Mouse (Mus musculus): ENCODE measurements at regions not wholly inside any gene's neighbourhood (a gene's known extent, or its start where the extent isn't known, plus 50 kb on each side); places are given as distances from the start of the nearest gene placed in this dataset.

DNA sequence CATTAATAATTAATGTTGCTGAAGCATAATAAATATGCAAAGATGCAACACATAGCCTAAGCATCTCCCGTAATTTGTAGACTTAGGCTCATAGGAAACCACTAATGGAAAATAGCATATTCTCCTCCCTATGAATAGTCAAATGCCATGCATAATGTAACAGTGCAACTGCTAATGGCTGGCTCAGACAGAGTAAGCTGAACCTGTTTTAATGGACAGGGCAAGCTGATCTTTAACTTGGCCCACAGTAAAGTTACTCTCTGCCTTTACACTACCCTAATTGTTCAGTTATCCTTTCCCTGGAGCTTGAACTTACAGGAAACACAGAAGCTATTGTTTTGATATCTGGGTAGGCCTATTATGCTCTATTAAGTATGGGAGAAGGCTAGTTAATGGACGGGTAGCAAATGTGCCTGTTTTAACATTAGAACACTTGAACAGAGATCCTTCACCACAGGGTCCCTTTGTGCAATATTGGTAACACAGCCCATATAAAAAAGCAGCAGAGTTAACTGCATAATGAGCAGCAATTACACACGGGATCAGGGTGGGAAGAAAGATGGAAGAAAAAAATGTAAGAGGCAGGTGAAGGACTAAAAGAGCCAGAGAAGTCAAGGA is 585.2 kb downstream of the Slc16a7 start:
- no peak for ATAC-seq (ENCODE audit: low FRiP score)
- 76% methylated on average over 3 of the region's 3 CpGs for WGBS
- H3K4me1 ChIP-seq (ENCODE audit: control insufficient read depth, insufficient read depth, low read length) = no peaks in the 10 kb centered on the region
- DNase-seq (ENCODE audit: low spot score, missing footprints) = no peak
- no peak overlapping the region for H3K27ac ChIP-seq (ENCODE audit: low read depth, low read length)
- H3K4me2 ChIP-seq = no peak overlapping the region
- H3K9ac ChIP-seq (ENCODE audit: low read length) = no peak overlapping the region
- H3K4me3 ChIP-seq (ENCODE audit: low read depth, low read length) = no peak overlapping the region
- no peaks in the 10 kb centered on the region for H3K9me3 ChIP-seq (ENCODE audit: control insufficient read depth, low read length)
- H3K36me3 ChIP-seq (ENCODE audit: control insufficient read depth, insufficient read depth, low read length) = no peaks in the 10 kb centered on the region
- no peaks in the 10 kb centered on the region for H3K27me3 ChIP-seq (ENCODE audit: control insufficient read depth, insufficient read depth, low read length)
